Mouse (Mus musculus) activated CD4-positive, CD25-positive, alpha-beta regulatory T cell, adult 4 months (primary cell): ENCODE data around the gene Supt5. TPM values are rescaled to one million over a fixed set of nuclear protein-coding genes. Genes with fewer than 3 reads are reported as not detected.
A peak's percentile ranks its signal among the peaks of the same experiment; 100 is the strongest.

Experiments
- ATAC-seq: one replicate; pipeline ENCODE4 v1.8.0; 2017
- polyA plus RNA-seq, 2 experiments: library from polyadenylated mRNA; unstranded; fragments of 100-300 nt; shearing (Covaris generic); gene quantifications; one replicate each; pipeline ENCODE4 v1.2.1; 2017

The Supt5 gene
- polyA plus RNA-seq, 2 experiments from 2014 or later, result 68.7 to 110 TPM

- ATAC-seq, result no peak
These were observed 36.1 kb upstream of the Supt5 start for GRCm38 (mm10) chr7:28374647-28375046.

- ATAC-seq, result no peak
These were observed 35.4 kb upstream of the Supt5 start for GRCm38 (mm10) chr7:28373891-28374495.

- ATAC-seq, result peak; percentile 25
These were observed 34.6 kb upstream of the Supt5 start for GRCm38 (mm10) chr7:28373131-28373581.

- ATAC-seq, result peak; percentile 54
These were observed 33.9 kb upstream of the Supt5 start, which contains the start of gene Plekhg2 for GRCm38 (mm10) chr7:28372251-28373108. TSS of gene Plekhg2 (minus strand) at chr7:28372599.

- ATAC-seq, result no peak
These were observed 33.0 kb upstream of the Supt5 start for GRCm38 (mm10) chr7:28371514-28371989.

GRCm38 (mm10) chr7:28370977-28371513, 32.5 kb upstream of the Supt5 start:
- ATAC-seq, result no peak

GRCm38 (mm10) chr7:28370051-28370450, 31.5 kb upstream of the Supt5 start:
- no peak for ATAC-seq

GRCm38 (mm10) chr7:28368276-28368920, 29.9 kb upstream of the Supt5 start:
- ATAC-seq, result no peak

GRCm38 (mm10) chr7:28367663-28368275, 29.2 kb upstream of the Supt5 start:
- ATAC-seq, result no peak

GRCm38 (mm10) chr7:28362441-28363060, 24.0 kb upstream of the Supt5 start:
- ATAC-seq, result no peak

- ATAC-seq, result no peak
These were observed 23.2 kb upstream of the Supt5 start for GRCm38 (mm10) chr7:28361647-28362341.

- ATAC-seq, result no peak
These were observed 21.7 kb upstream of the Supt5 start for GRCm38 (mm10) chr7:28360291-28360690.

- ATAC-seq, result no peak
These were observed 21.3 kb upstream of the Supt5 start for GRCm38 (mm10) chr7:28359854-28360253.

- ATAC-seq, result no peak
These were observed 19.9 kb upstream of the Supt5 start for GRCm38 (mm10) chr7:28358431-28358830.

GRCm38 (mm10) chr7:28357984-28358383, 19.4 kb upstream of the Supt5 start:
- no peak for ATAC-seq

- ATAC-seq, result no peak
These were observed 18.4 kb upstream of the Supt5 start for GRCm38 (mm10) chr7:28356981-28357380.

GRCm38 (mm10) chr7:28355221-28355620, 16.7 kb upstream of the Supt5 start:
- ATAC-seq, result peak; percentile 61

- no peak for ATAC-seq
These were observed 16.1 kb upstream of the Supt5 start for GRCm38 (mm10) chr7:28354596-28354995.

GRCm38 (mm10) chr7:28354113-28354581, 15.6 kb upstream of the Supt5 start:
- ATAC-seq, result no peak

GRCm38 (mm10) chr7:28353267-28353666, 14.7 kb upstream of the Supt5 start:
- ATAC-seq, result no peak

GRCm38 (mm10) chr7:28351676-28352191, 13.2 kb upstream of the Supt5 start:
- ATAC-seq, result no peak
